Mouse (Mus musculus) left cerebral cortex, adult 11 months (tissue): ENCODE results near the gene Csnk1d.

Experiments
- DNase-seq: peaks from one replicate; pipeline ENCODE4 v3.0.0; 2022; ENCODE audit warnings: low spot score

Gene Csnk1d

GRCm38 (mm10) chr11:120984448-120985330, 6.4 kb downstream of the Csnk1d start:
- DNase-seq, result no peak

GRCm38 (mm10) chr11:120982459-120982858, 8.7 kb downstream of the Csnk1d start:
- no peak for DNase-seq

GRCm38 (mm10) chr11:120981661-120982060, 9.5 kb downstream of the Csnk1d start:
- DNase-seq, result no peak

GRCm38 (mm10) chr11:120980427-120981035, 10.6 kb downstream of the Csnk1d start:
- no peak for DNase-seq

GRCm38 (mm10) chr11:120979711-120980426, 11.3 kb downstream of the Csnk1d start:
- DNase-seq, result no peak

GRCm38 (mm10) chr11:120973318-120973717, 17.8 kb downstream of the Csnk1d start:
- DNase-seq, result no peak

GRCm38 (mm10) chr11:120971237-120971636, 19.9 kb downstream of the Csnk1d start:
- no peak for DNase-seq

GRCm38 (mm10) chr11:120969742-120970141, 21.4 kb downstream of the Csnk1d start:
- no peak for DNase-seq

- DNase-seq, result no peak
Measured at GRCm38 (mm10) chr11:120965587-120965986, 25.5 kb downstream of the Csnk1d start.

GRCm38 (mm10) chr11:120964195-120965157, 26.7 kb downstream of the Csnk1d start:
- DNase-seq, result no peak

- DNase-seq, result no peak
Measured at GRCm38 (mm10) chr11:120962909-120963308, 28.2 kb downstream of the Csnk1d start.

GRCm38 (mm10) chr11:120962050-120962771, 28.9 kb downstream of the Csnk1d start:
- no peak for DNase-seq

GRCm38 (mm10) chr11:120961594-120961993, 29.5 kb downstream of the Csnk1d start:
- DNase-seq, result no peak

GRCm38 (mm10) chr11:120960248-120960647, 30.9 kb downstream of the Csnk1d start:
- no peak for DNase-seq

GRCm38 (mm10) chr11:120959564-120959963, 31.6 kb downstream of the Csnk1d start:
- DNase-seq, result no peak

GRCm38 (mm10) chr11:120959066-120959465, 32.1 kb downstream of the Csnk1d start:
- no peak for DNase-seq

GRCm38 (mm10) chr11:120957731-120958257, 33.3 kb downstream of the Csnk1d start:
- no peak for DNase-seq

GRCm38 (mm10) chr11:120957052-120957451, 34.1 kb downstream of the Csnk1d start:
- no peak for DNase-seq

GRCm38 (mm10) chr11:120955701-120956100, 35.4 kb downstream of the Csnk1d start:
- no peak for DNase-seq

- DNase-seq, result no peak
Measured at GRCm38 (mm10) chr11:120954936-120955335, 36.2 kb downstream of the Csnk1d start.
